Mouse (Mus musculus): ENCODE results near the gene Gchfr. TPM values are rescaled to one million over a fixed set of nuclear protein-coding genes. Genes with fewer than 3 reads are reported as not detected.
A peak's percentile ranks its signal among the peaks of the same experiment; 100 is the strongest.

Gene Gchfr
- polyA plus RNA-seq (2016; fragmentation: Nextera tagmentation; extraction: Ambion mirVana): 28.5 and 31.8 TPM in 2 replicates

DNA sequence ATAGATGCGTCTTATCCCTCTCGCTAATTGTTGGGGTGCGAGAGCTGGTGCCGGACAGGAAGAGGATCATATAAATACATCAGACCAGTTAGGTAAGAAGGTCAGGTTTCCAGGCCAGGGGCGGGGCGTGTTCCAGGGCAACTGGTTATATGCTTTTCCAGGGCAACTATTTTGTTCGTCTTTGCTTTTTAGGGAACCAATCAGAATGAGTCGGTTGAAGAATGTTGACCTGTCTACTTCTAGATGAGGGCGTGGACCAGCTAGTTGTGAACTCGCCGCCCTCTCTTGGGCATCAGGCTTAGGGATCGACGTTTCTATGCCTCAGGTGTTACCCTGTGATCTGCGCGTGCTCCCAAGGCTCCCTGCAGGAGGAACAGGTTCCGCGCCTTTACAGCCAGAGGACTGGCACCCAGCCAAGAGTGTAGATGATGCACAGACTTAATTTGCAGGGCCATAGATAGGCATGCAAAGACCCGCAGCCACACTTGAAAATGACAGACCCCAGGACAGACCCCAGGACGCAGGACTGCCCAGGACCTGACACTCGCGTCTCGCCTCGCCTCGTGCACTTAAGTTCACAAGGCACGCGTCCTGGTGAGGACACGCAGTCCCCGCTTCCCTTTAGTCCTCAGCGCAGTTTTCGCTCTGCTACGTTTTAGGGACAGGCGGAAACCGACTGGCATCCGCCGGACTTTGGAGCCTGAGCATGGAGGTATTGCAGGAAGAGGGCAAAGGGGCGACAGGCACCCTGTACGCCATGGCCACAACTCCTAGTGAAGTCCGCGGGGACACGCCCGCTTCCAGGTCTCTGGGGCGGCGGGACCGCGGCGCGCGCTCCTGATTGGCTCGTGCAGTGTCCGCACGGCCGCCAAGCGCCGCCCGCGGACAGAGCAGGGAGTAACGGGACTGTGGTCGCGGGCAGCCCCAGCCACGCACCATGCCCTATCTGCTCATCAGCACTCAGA, at the start of gene Gchfr:
Gene Gchfr (plus strand): TSS at position 873 of the 965 bp plus-strand sequence.
- Histone ChIP-seq H3K36me3 (no peaks in the 10 kb centered on the region), H3K4me3 (peak within 1 kb of the TSS; percentile 61), H3K27ac (no peak within 1 kb of the TSS), H3K9ac (peak within 1 kb of the TSS; percentile 59), H3K4me2 (peak within 1 kb of the TSS; percentile 88), H3K9me3 (replicated peaks) (no peaks in the 10 kb centered on the region), H3K27me3 (replicated peaks) (peaks cover 68% of the 10 kb centered on the region), H3K4me1 (peaks cover 35% of the 10 kb centered on the region)
- peak; percentile 84 for ATAC-seq
- 1% methylated on average over 60 of the region's 60 CpGs for WGBS (ENCODE audit: insufficient replicate concordance)

DNA sequence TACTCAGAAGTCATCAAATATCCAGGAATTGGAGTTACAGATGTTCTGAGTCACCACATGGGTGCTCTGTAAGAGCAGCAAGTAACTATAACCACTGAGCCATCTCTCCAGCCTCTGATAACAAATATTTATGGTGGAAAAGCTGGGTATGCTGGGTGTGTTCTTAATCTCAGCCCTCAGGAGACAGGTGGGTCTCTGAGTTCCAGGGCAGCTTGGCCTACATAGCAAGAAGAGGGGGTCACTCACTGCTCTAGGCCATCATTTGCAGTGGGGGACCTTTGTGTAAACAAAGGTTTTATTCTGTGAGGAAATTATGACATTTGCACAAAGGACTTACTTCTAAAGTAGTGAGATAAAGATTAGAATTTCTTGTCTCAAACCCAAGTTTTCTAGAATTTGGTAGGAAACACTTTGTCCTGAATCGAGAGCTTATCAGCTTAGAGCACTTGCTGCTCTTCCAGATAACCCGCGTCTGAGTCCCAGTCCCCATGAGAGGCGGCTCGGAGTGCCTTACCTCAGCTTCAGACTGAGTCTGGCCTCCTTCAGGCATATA, 31.2 kb upstream of the Gchfr start:
- H3K4me2 ChIP-seq: peak overlapping the region; percentile 48
- peaks cover 38% of the 10 kb centered on the region for H3K4me1 ChIP-seq
- 0 out of 2 replicates have a peak overlapping the region, but pooled peaks have one; percentile 8 for H3K4me3 ChIP-seq
- no peaks in the 10 kb centered on the region for H3K27me3 ChIP-seq (replicated peaks)
- peaks cover 99% of the 10 kb centered on the region for H3K36me3 ChIP-seq
- 18% methylated on average over 5 of the region's 5 CpGs for WGBS (ENCODE audit: insufficient replicate concordance)
- H3K9me3 ChIP-seq (replicated peaks): no peaks in the 10 kb centered on the region
- peak overlapping the region; percentile 91 for H3K27ac ChIP-seq
- peak; percentile 98 for ATAC-seq
- peak overlapping the region; percentile 15 for H3K9ac ChIP-seq

DNA sequence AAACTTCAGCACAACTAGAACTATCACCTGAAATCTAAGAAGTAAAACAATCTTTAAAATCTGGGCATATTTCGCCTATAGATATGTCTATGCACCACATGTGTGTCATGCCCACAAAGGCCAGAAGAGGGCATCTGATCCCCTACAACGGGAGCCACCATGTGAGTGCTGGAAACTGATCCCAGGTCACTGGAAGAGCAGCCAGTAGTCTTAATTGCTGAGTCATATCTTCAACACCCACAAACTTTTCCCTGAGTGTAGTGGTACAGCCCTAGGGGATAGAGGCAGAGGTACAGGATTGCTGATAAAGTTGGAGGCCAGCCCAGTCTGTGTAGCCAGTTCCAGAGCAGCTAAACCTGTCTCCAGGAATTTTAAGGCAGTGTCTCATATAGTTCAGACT, 22.4 kb upstream of the Gchfr start:
- 73% methylated on average over 2 of the region's 2 CpGs for WGBS (ENCODE audit: insufficient replicate concordance)
- Histone ChIP-seq H3K4me3 (no peak overlapping the region), H3K27ac (no peak overlapping the region), H3K36me3 (peaks cover 99% of the 10 kb centered on the region), H3K27me3 (replicated peaks) (no peaks in the 10 kb centered on the region), H3K4me1 (peaks cover 13% of the 10 kb centered on the region), H3K9me3 (replicated peaks) (peaks cover 9% of the 10 kb centered on the region; the same call in 1 of the 2 replicates), H3K9ac (no peak overlapping the region), H3K4me2 (no peak overlapping the region)
- ATAC-seq: peak; percentile 55

DNA sequence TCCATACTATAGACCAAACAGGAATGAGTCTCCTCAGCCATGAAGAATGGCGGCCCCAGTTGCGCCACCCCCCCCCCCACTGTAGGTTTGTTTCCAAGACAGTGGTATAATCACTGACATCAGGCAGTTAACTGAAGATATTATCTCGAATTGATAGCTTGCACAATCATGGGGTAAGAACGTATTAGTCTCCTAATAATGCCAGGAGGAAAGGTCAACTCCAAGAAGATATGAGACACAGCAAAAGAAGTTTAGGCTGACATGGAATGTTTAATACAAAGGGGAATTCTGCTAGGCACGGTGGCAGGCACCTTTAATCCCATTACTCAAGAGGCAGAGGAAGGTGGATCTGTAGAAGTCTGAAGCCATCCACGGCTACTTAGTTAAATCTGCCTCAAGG, 21.1 kb upstream of the Gchfr start:
- Histone ChIP-seq H3K27me3 (replicated peaks) (no peaks in the 10 kb centered on the region), H3K9me3 (replicated peaks) (peaks cover 9% of the 10 kb centered on the region; the same call in 1 of the 2 replicates), H3K4me3 (no peak overlapping the region), H3K27ac (no peak overlapping the region), H3K9ac (no peak overlapping the region), H3K4me2 (no peak overlapping the region), H3K4me1 (peaks cover 14% of the 10 kb centered on the region), H3K36me3 (peaks cover 99% of the 10 kb centered on the region)
- WGBS (ENCODE audit: insufficient replicate concordance): 78% methylated on average over 6 of the region's 6 CpGs
- ATAC-seq: no peak

DNA sequence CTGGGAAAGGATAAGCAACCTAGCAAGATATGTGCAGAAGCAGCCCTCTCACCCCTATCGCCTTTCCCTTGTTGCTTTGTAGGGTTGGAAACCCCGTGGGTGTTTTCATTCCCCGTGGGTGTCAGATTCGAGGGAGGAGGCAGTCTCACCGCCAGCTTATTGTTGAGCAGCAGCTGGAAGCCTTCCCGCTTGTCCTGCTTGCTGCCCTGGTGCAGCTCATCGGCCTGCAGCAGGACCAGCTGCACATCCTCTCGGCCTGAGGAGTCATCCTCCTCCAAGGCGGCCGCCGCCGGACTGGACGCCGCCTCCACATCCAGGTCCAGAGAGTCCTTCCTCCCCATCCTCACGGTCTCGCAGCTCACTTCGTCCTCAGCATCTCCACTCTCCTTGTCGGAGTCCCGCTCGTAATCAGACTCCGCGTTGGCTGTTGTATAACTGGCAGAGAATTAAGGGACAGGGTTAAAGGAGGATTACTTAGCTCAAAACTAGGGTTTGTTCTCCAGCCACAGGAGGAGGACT, 20.4 kb upstream of the Gchfr start:
- H3K9ac ChIP-seq: no peak overlapping the region
- no peak overlapping the region for H3K27ac ChIP-seq
- no peak overlapping the region for H3K4me3 ChIP-seq
- peaks cover 9% of the 10 kb centered on the region; the same call in 1 of the 2 replicates for H3K9me3 ChIP-seq (replicated peaks)
- peaks cover 22% of the 10 kb centered on the region for H3K4me1 ChIP-seq
- no peak overlapping the region for H3K4me2 ChIP-seq
- H3K36me3 ChIP-seq: peaks cover 99% of the 10 kb centered on the region
- ATAC-seq: no peak
- 90% methylated on average over 22 of the region's 22 CpGs for WGBS (ENCODE audit: insufficient replicate concordance)
- no peaks in the 10 kb centered on the region for H3K27me3 ChIP-seq (replicated peaks)

DNA sequence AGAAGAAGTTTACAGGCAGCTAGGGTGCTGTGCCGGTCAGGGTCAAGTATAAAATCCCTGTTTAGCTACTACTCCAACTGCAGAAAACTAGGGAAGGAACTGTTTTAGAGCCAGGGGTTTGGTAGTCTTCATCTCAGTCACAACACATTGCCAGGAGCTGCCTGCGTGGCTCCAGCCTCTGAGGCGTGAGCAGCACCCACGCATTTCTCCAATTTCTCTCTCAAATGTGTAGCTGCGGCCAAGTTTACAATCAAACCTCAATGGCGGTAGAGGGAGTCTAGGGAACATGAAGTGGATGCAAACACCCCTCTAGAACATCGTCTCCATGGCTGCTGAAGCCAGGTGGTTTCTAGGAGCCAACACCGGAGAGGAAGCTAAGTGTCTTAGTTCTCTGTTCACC, 19.8 kb upstream of the Gchfr start:
- Histone ChIP-seq H3K4me3 (no peak overlapping the region), H3K27ac (no peak overlapping the region), H3K36me3 (peaks cover 99% of the 10 kb centered on the region), H3K9me3 (replicated peaks) (peaks cover 9% of the 10 kb centered on the region; the same call in 1 of the 2 replicates), H3K4me2 (no peak overlapping the region), H3K27me3 (replicated peaks) (no peaks in the 10 kb centered on the region), H3K9ac (no peak overlapping the region), H3K4me1 (peaks cover 28% of the 10 kb centered on the region)
- 91% methylated on average over 8 of the region's 8 CpGs for WGBS (ENCODE audit: insufficient replicate concordance)
- no peak for ATAC-seq

DNA sequence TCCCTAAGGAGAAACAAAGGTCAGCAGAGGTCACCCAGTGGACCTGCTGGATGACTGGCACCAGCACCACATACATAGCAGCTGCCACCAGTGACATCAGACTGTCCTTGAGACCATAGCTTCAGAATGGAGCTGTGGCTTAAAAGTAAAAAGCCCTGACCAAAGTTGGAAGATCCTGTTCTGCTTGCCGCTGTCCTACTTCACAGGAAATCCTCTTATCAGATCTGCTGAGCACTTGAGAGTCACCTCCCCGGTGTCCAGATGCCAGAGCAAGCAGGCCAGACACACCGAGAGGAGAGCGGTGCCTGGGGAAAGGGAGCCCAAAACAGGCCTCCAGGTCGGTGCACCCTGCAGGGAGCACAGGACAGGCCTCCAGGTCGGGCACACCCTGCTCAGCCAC, 15.3 kb upstream of the Gchfr start:
- Histone ChIP-seq H3K27me3 (replicated peaks) (no peaks in the 10 kb centered on the region), H3K9ac (no peak overlapping the region), H3K4me3 (no peak overlapping the region), H3K36me3 (peaks cover 74% of the 10 kb centered on the region), H3K4me2 (no peak overlapping the region), H3K4me1 (peaks cover 60% of the 10 kb centered on the region), H3K9me3 (replicated peaks) (no peaks in the 10 kb centered on the region), H3K27ac (0 out of 2 replicates have a peak overlapping the region, but pooled peaks have one; percentile 98)
- no peak for ATAC-seq
- 41% methylated on average over 6 of the region's 6 CpGs for WGBS (ENCODE audit: insufficient replicate concordance)

DNA sequence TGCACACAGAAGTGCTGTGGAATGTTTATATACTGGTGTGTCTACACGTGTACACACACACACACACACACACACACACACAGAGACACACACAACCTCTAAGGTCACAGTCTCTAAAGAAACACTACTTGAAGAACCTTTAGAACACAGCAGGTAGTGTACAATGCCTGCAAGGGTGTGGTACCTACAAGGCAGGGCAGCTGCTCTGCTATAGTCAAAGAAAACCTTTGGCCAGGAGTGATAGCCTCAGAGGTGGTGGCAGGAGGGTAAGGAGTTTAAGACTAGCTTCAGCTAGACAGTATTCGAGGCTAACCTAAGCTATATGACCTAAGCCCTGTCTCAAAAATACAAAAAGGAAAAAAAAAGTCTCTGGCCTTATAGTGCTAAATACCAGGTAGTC, 12.9 kb upstream of the Gchfr start:
- peak overlapping the region; percentile 85 for H3K4me2 ChIP-seq
- H3K27ac ChIP-seq: peak overlapping the region; percentile 98
- H3K9me3 ChIP-seq (replicated peaks): no peaks in the 10 kb centered on the region
- 55% methylated on average over 2 of the region's 2 CpGs for WGBS (ENCODE audit: insufficient replicate concordance)
- ATAC-seq: peak; percentile 45
- H3K4me3 ChIP-seq: peak overlapping the region; percentile 97
- H3K27me3 ChIP-seq (replicated peaks): no peaks in the 10 kb centered on the region
- peaks cover 50% of the 10 kb centered on the region for H3K36me3 ChIP-seq
- H3K9ac ChIP-seq: peak overlapping the region; percentile 96
- H3K4me1 ChIP-seq: peaks cover 54% of the 10 kb centered on the region

DNA sequence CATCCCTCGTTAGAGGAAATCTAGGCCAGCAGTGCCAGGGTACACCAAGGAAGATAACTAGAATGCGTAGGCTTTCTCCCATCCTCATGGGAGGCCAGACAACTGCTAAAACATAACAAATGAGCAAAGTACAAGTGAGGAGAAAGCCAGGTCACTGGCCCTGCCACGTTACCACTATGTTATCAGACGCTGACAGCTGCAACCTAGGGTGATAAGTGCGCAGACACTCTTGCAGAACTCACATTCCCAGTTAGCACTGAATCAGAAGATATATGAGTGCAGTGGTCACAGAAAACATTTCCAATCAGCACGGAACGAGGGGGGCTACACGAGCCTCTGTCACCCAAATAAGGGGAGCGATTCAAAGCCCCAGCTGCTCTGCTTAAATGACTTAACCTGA, 12.2 kb upstream of the Gchfr start:
- H3K27me3 ChIP-seq (replicated peaks): no peaks in the 10 kb centered on the region
- H3K4me3 ChIP-seq: peak overlapping the region; percentile 97
- H3K9me3 ChIP-seq (replicated peaks): no peaks in the 10 kb centered on the region
- WGBS (ENCODE audit: insufficient replicate concordance): 17% methylated on average over 9 of the region's 9 CpGs
- peak overlapping the region; percentile 96 for H3K9ac ChIP-seq
- peak overlapping the region; percentile 85 for H3K4me2 ChIP-seq
- H3K4me1 ChIP-seq: peaks cover 51% of the 10 kb centered on the region
- H3K36me3 ChIP-seq: peaks cover 43% of the 10 kb centered on the region
- H3K27ac ChIP-seq: peak overlapping the region; percentile 98
- peak; percentile 89 for ATAC-seq

DNA sequence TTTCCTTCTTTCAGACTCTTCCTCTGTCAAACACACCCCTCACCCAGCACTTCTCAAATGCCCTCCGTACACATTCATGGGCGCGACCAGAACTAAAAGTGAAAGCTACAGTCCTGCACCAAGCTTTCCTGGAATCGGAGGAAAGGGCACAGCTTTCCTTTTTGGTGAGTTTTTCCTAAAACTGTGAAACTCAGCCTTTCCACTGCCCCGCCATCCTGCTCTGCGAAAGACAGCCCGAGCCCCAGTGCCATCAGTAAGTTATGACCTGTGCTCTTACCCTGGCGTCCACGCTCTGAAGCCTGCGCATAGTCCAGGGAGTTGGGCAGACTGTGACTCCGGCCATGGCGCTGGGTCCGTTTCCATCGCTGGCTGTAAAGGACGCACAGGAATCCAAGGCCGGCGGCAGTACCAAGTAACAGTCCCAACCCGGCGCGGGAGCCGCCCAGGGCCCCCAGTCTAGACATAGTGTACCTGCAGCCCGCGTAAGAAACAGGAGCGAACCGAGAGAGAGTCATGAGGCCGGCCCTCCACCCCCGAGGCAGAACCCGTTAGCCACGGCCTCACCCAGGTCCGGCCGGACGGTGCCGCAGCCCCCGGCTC, 11.4 kb upstream of the Gchfr start:
- peaks cover 35% of the 10 kb centered on the region for H3K36me3 ChIP-seq
- peak overlapping the region; percentile 96 for H3K9ac ChIP-seq
- H3K9me3 ChIP-seq (replicated peaks): no peaks in the 10 kb centered on the region
- peak overlapping the region; percentile 97 for H3K4me3 ChIP-seq
- H3K27me3 ChIP-seq (replicated peaks): no peaks in the 10 kb centered on the region; the same call in 1 of the 2 replicates
- H3K4me2 ChIP-seq: peak overlapping the region; percentile 85
- peak overlapping the region; percentile 98 for H3K27ac ChIP-seq
- peaks cover 51% of the 10 kb centered on the region for H3K4me1 ChIP-seq
- ATAC-seq: peak; percentile 49
- WGBS (ENCODE audit: insufficient replicate concordance): 2% methylated on average over 34 of the region's 34 CpGs

DNA sequence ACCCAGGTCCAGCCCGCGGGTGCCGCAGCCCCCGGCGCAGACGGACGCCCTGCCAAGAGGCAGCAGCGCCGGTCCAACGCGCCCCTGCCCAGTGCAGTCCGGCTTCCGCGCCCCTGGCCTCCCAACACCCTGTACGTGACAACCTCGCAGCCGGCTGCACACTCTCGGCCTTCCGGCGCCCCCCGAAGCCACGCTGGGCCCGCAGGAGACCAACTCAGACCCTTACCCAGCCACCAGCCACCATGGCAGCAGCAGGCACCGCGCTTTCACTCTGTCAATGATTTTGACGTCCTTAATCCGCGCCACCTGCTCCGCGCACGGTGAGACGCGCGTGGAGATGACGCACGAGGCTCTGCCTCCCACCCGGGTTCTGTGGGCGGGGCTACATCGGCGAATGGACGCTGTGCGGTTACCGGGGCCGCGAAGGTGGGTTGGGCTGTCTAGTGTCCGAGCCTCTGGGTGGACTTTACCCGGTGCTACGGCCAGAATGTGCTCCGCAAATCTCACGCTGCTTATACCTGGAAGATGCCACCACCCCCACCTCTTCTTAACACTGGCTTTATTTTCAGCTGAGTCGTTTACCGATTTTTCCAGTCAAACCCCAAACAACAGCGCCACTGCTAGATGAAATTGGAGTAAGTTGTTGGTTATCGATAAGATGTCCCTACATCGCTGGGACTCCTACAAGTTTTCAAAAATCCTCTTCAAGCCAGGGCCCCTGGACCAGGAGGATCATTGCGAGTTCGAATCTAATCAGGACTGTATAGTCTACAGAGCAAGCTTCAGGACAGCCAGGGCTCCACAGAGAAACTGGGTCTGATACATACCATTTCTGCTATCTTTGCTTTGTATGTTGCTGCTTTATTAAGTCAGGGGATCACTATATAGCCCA, 10.6 kb upstream of the Gchfr start, which contains the start of gene Rmdn3:
Gene Rmdn3 (minus strand): TSS at position 354 of the 892 bp plus-strand sequence.
- under 1% methylated on average over 57 of the region's 57 CpGs for WGBS (ENCODE audit: insufficient replicate concordance)
- Histone ChIP-seq H3K27ac (peak within 1 kb of the TSS; percentile 98), H3K9me3 (replicated peaks) (no peaks in the 10 kb centered on the region), H3K4me1 (peaks cover 45% of the 10 kb centered on the region), H3K36me3 (peaks cover 27% of the 10 kb centered on the region), H3K4me2 (peak within 1 kb of the TSS; percentile 85), H3K4me3 (peak within 1 kb of the TSS; percentile 97), H3K9ac (peak within 1 kb of the TSS; percentile 96), H3K27me3 (replicated peaks) (no peaks in the 10 kb centered on the region; the same call in 1 of the 2 replicates)
- ATAC-seq: peak; percentile 67

Measured in liver, embryonic 12.5 days (tissue).